20 mouse cellular contexts compared by ENCODE assay signal in genomic region chr2:35674431-35674830, GRCm38 (mm10).
"Had no signal": no experiment of that assay in that cellular context is flagged by ENCODE, and none has a peak within 500 bp of the region (broad histone marks: within the 10 kb centered on the region; RNA-seq: fewer than 3 reads in every experiment).

No protein-coding gene starts in this region.

- H3K27me3 ChIP-seq: heart, embryonic 12.5 days; hindbrain, embryonic 12.5 days; limb, embryonic 12.5 days; limb, embryonic 15.5 days; liver, embryonic 12.5 days had no signal

- DNase-seq: gastrocnemius, postnatal 25 days; heart, postnatal 4 days; kidney, adult 18-20 months; kidney, adult 8-10 months; kidney, postnatal 10 days; kidney, postnatal 25 days; kidney, postnatal 4 days; left cerebral cortex, postnatal 4 days had no signal

- H3K4me3 ChIP-seq: heart, embryonic 10.5 days; heart, embryonic 12.5 days; hindbrain, embryonic 10.5 days; hindbrain, embryonic 12.5 days; layer of hippocampus, adult 2 months; limb, embryonic 12.5 days; limb, embryonic 15.5 days; liver, embryonic 12.5 days had no signal

- H3K9me3 ChIP-seq: heart, embryonic 10.5 days; heart, embryonic 12.5 days; hindbrain, embryonic 10.5 days; hindbrain, embryonic 12.5 days; limb, embryonic 12.5 days; limb, embryonic 15.5 days; liver, embryonic 12.5 days had no signal

- H3K9ac ChIP-seq: heart, embryonic 12.5 days; hindbrain, embryonic 12.5 days; hindbrain, embryonic 14.5 days; limb, embryonic 12.5 days; limb, embryonic 15.5 days; liver, embryonic 12.5 days; liver, embryonic 14.5 days had no signal

- H3K36me3 ChIP-seq: hindbrain, embryonic 12.5 days; limb, embryonic 15.5 days; liver, embryonic 12.5 days had no signal

- H3K27ac ChIP-seq: heart, embryonic 10.5 days; hindbrain, embryonic 10.5 days; hindbrain, embryonic 12.5 days; hindbrain, embryonic 14.5 days; limb, embryonic 15.5 days; liver, embryonic 12.5 days; liver, embryonic 14.5 days had no signal

- H3K4me2 ChIP-seq: heart, embryonic 12.5 days; hindbrain, embryonic 12.5 days; hindbrain, embryonic 14.5 days; limb, embryonic 12.5 days; limb, embryonic 15.5 days; liver, embryonic 12.5 days had no signal

- ATAC-seq: hindbrain, embryonic 16.5 days; intestine, postnatal 0 days; liver, embryonic 12.5 days had no signal
